Mouse (Mus musculus) G1E (cell line): ENCODE results near the gene Ticam1. TPM values are rescaled to one million over a fixed set of nuclear protein-coding genes. Genes with fewer than 3 reads are reported as not detected.

Experiments
- ATAC-seq: 2 replicates; pipeline ENCODE4 v1.8.0; 2016; ENCODE audit warnings: mild to moderate bottlenecking; ENCODE audit not compliant: insufficient number of reproducible peaks, poor library complexity, low FRiP score, severe bottlenecking; ENCODE audit errors: extremely low read depth
- DNase-seq: peaks from one replicate; pipeline ENCODE4 v3.0.0; 2012; ENCODE audit warnings: low spot score
- H3K27me3 ChIP-seq: 2 replicates; pipeline ENCODE4 v1.6.1; 2012; ENCODE audit warnings: mild to moderate bottlenecking, low read length, inconsistent platforms; ENCODE audit not compliant: insufficient read depth
- H3K36me3 ChIP-seq: replicated peaks from 2 replicates; pipeline ENCODE3; 2012; ENCODE audit warnings: mild to moderate bottlenecking, inconsistent platforms
- H3K4me1 ChIP-seq: 2 replicates; pipeline ENCODE4 v1.6.1; 2012; ENCODE audit warnings: low read depth, low read length, inconsistent platforms, mixed read lengths; ENCODE audit not compliant: insufficient read depth
- H3K4me3 ChIP-seq: 2 replicates; pipeline ENCODE4 v1.5.1; 2012; ENCODE audit warnings: low read depth, mild to moderate bottlenecking, inconsistent platforms, low read length, moderate library complexity, mixed read lengths
- H3K9me3 ChIP-seq: replicated peaks from 2 replicates; pipeline ENCODE4 v1.6.1; 2012; ENCODE audit warnings: inconsistent platforms
- CTCF ChIP-seq: IDR thresholded peaks from 2 replicates; pipeline ENCODE4 v1.5.1; 2012; ENCODE audit warnings: low read depth, low read length, inconsistent platforms, mixed read lengths
- GATA1 ChIP-seq: IDR thresholded peaks from 2 replicates; pipeline ENCODE4 v1.6.1; 2012; ENCODE audit warnings: borderline replicate concordance, low read length, inconsistent platforms, mixed read lengths
- GATA2 ChIP-seq: IDR thresholded peaks from 2 replicates; pipeline ENCODE4 v1.6.1; 2012; ENCODE audit warnings: low read depth, low read length, inconsistent platforms, borderline replicate concordance
- POLR2AphosphoS5 ChIP-seq: IDR thresholded peaks from 2 replicates; pipeline ENCODE4 v1.6.1; 2012; ENCODE audit warnings: low read depth, low read length, inconsistent platforms; ENCODE audit not compliant: insufficient replicate concordance
- TAL1 ChIP-seq: conservative IDR thresholded peaks from 2 replicates; pipeline ENCODE4 v1.6.1; 2012; ENCODE audit warnings: low read depth, low read length, inconsistent platforms, mixed read lengths
- polyA plus RNA-seq: library from polyadenylated mRNA; stranded (reverse); fragments of >175 nt; gene quantifications from 2 replicates; pipeline ENCODE4 v1.2.3, GENCODE M21; 2012
- total RNA-seq, 2 experiments: library from RNA; stranded (forward) in 1 of 2; stranded (reverse) in 1 of 2; fragments of 200-1000 nt in 1 of 2; fragments of >200 nt in 1 of 2; fragmentation: Nextera tagmentation in 1 of 2; gene quantifications; 2 replicates each; pipeline ENCODE4 v1.2.3; 2014 to 2017

The Ticam1 gene
- total and polyA plus RNA-seq, 3 experiments, result 5.7 to 15.2 (median 8.1) TPM

DNA sequence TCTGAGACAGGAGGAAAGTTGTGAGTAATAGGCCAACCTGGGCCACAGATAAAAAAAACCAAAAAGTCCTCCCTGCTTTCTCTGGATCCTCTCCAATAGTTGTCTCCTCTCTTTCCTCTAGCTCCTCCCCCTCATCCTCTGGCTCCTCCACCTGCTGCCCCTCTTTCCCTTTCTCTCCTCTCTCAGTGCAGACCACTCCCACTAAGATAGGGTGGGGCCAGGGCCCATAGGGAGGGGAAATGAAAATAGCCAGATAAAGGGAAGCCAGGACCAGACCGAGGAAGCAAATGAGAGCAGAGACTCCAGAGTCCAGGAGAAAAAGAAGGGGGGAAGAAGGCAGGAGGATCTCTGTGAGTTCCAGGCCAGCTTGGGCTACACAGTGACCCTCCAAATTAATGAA, 51.7 kb downstream of the Ticam1 start:
- ATAC-seq (no peak), DNase-seq (no peak)
- no peaks in the 10 kb centered on the region for H3K9me3 ChIP-seq
- no peaks in the 10 kb centered on the region for H3K36me3 ChIP-seq
- TF ChIP-seq POLR2AphosphoS5 (no peak), GATA1 (no peak), GATA2 (no peak), CTCF (no peak), TAL1 (no peak)
- peaks cover 18% of the 10 kb centered on the region for H3K27me3 ChIP-seq
- H3K4me3 ChIP-seq, result no peak overlapping the region
- peaks cover 7% of the 10 kb centered on the region for H3K4me1 ChIP-seq

DNA sequence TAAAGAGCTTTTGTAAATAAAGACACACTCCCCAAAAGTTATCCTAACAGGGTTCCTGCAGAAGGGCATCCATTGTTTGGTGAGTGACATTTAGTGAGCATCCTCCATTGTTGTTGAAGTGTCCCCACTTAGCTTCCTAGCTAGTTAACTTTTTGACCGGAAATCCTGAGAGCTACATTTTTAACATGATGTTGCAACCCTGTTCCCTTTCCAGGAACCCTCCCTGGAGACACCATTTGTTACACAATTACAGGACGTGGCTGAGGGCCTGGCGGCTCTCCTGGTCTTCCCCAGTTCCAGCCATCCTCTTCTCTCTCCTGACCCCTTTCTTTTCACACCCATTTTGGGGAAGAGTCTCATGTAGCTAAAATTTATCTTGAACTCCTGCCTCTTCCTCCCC, 56.8 kb downstream of the Ticam1 start:
- no peak for DNase-seq
- H3K36me3 ChIP-seq, result peaks cover 29% of the 10 kb centered on the region
- peaks cover 37% of the 10 kb centered on the region for H3K4me1 ChIP-seq
- peaks cover 4% of the 10 kb centered on the region for H3K27me3 ChIP-seq
- no peak overlapping the region for H3K4me3 ChIP-seq
- no peak for TF ChIP-seq POLR2AphosphoS5
- TF ChIP-seq TAL1, result no peak
- TF ChIP-seq GATA2, result no peak
- no peak for TF ChIP-seq GATA1
- TF ChIP-seq CTCF, result no peak
- no peaks in the 10 kb centered on the region for H3K9me3 ChIP-seq
- no peak for ATAC-seq

Other genes starting within 250 kb of the Ticam1 start
- 21.6 and 24.3 TPM in 2 replicates for gene Sh3gl1, start 240.2 kb downstream of the Ticam1 start, total RNA-seq (2014; fragmentation: Nextera tagmentation)
- gene Sh3gl1, start 240.2 kb downstream of the Ticam1 start, total RNA-seq (2017), result 28.5 and 30.1 TPM in 2 replicates
- gene Sh3gl1, start 240.2 kb downstream of the Ticam1 start, polyA plus RNA-seq, result 64.2 and 74.6 TPM in 2 replicates
- gene Chaf1a, start 236.3 kb downstream of the Ticam1 start, total RNA-seq (2014; fragmentation: Nextera tagmentation), result 31.2 and 32.9 TPM in 2 replicates
- gene Chaf1a, start 236.3 kb downstream of the Ticam1 start, total RNA-seq (2017), result 29.0 and 31.3 TPM in 2 replicates
- gene Chaf1a, start 236.3 kb downstream of the Ticam1 start, polyA plus RNA-seq, result 84.1 and 143 TPM in 2 replicates
- 9.0 and 9.3 TPM in 2 replicates for gene Ubxn6, start 201.8 kb downstream of the Ticam1 start, total RNA-seq (2014; fragmentation: Nextera tagmentation)
- 17.1 and 19.1 TPM in 2 replicates for gene Ubxn6, start 201.8 kb downstream of the Ticam1 start, total RNA-seq (2017)
- 21.2 and 21.4 TPM in 2 replicates for gene Ubxn6, start 201.8 kb downstream of the Ticam1 start, polyA plus RNA-seq
- gene Hdgfl2, start 197.2 kb downstream of the Ticam1 start, total RNA-seq (2014; fragmentation: Nextera tagmentation), result 31.1 and 37.6 TPM in 2 replicates
- 73.3 and 76.0 TPM in 2 replicates for gene Hdgfl2, start 197.2 kb downstream of the Ticam1 start, total RNA-seq (2017)
- gene Hdgfl2, start 197.2 kb downstream of the Ticam1 start, polyA plus RNA-seq, result 174 and 201 TPM in 2 replicates
- not detected in 2 replicates for gene Plin4, start 167.0 kb downstream of the Ticam1 start, total RNA-seq (2014; fragmentation: Nextera tagmentation)
- 0.05 and 0.06 TPM in 2 replicates for gene Plin4, start 167.0 kb downstream of the Ticam1 start, total RNA-seq (2017)
- gene Plin4, start 167.0 kb downstream of the Ticam1 start, polyA plus RNA-seq, result not detected in 2 replicates
- gene Plin5, start 159.2 kb downstream of the Ticam1 start, total RNA-seq (2014; fragmentation: Nextera tagmentation), result not detected in 2 replicates
- 0.06 TPM in 1 of 2 replicates, not detected in the other for gene Plin5, start 159.2 kb downstream of the Ticam1 start, total RNA-seq (2017)
- gene Plin5, start 159.2 kb downstream of the Ticam1 start, polyA plus RNA-seq, result not detected in 2 replicates
- gene Lrg1, start 154.8 kb downstream of the Ticam1 start, total RNA-seq (2014; fragmentation: Nextera tagmentation), result not detected in 2 replicates
- gene Lrg1, start 154.8 kb downstream of the Ticam1 start, total RNA-seq (2017), result not detected in 2 replicates
- gene Lrg1, start 154.8 kb downstream of the Ticam1 start, polyA plus RNA-seq, result 0.04 TPM in 1 of 2 replicates, not detected in the other
- 2.7 and 4.0 TPM in 2 replicates for gene Sema6b, start 136.4 kb downstream of the Ticam1 start, total RNA-seq (2014; fragmentation: Nextera tagmentation)
- gene Sema6b, start 136.4 kb downstream of the Ticam1 start, total RNA-seq (2017), result 3.4 and 3.6 TPM in 2 replicates
- 14.1 and 16.1 TPM in 2 replicates for gene Sema6b, start 136.4 kb downstream of the Ticam1 start, polyA plus RNA-seq
- 2.0 and 2.1 TPM in 2 replicates for gene Tnfaip8l1, start 114.3 kb downstream of the Ticam1 start, total RNA-seq (2014; fragmentation: Nextera tagmentation)
- gene Tnfaip8l1, start 114.3 kb downstream of the Ticam1 start, total RNA-seq (2017), result 2.8 and 3.2 TPM in 2 replicates
- 1.0 and 1.1 TPM in 2 replicates for gene Tnfaip8l1, start 114.3 kb downstream of the Ticam1 start, polyA plus RNA-seq
- 19.9 and 22.0 TPM in 2 replicates for gene Mydgf, start 92.9 kb downstream of the Ticam1 start, total RNA-seq (2014; fragmentation: Nextera tagmentation)
- 32.3 and 36.2 TPM in 2 replicates for gene Mydgf, start 92.9 kb downstream of the Ticam1 start, total RNA-seq (2017)
- gene Mydgf, start 92.9 kb downstream of the Ticam1 start, polyA plus RNA-seq, result 27.3 and 36.6 TPM in 2 replicates
- gene Dpp9, start 57.9 kb downstream of the Ticam1 start, total RNA-seq (2014; fragmentation: Nextera tagmentation), result 22.4 and 26.8 TPM in 2 replicates
- 13.0 and 14.4 TPM in 2 replicates for gene Dpp9, start 57.9 kb downstream of the Ticam1 start, total RNA-seq (2017)
- gene Dpp9, start 57.9 kb downstream of the Ticam1 start, polyA plus RNA-seq, result 61.8 and 62.4 TPM in 2 replicates
- 14.4 and 16.5 TPM in 2 replicates for gene Fem1a, start 20.0 kb downstream of the Ticam1 start, total RNA-seq (2014; fragmentation: Nextera tagmentation)
- gene Fem1a, start 20.0 kb downstream of the Ticam1 start, total RNA-seq (2017), result 17.8 and 18.9 TPM in 2 replicates
- gene Fem1a, start 20.0 kb downstream of the Ticam1 start, polyA plus RNA-seq, result 20.1 and 20.7 TPM in 2 replicates
- 8.1 and 12.3 TPM in 2 replicates for gene Plin3, start 16.1 kb upstream of the Ticam1 start, total RNA-seq (2014; fragmentation: Nextera tagmentation)
- 55.9 and 64.1 TPM in 2 replicates for gene Plin3, start 16.1 kb upstream of the Ticam1 start, total RNA-seq (2017)
- gene Plin3, start 16.1 kb upstream of the Ticam1 start, polyA plus RNA-seq, result 12.2 and 12.7 TPM in 2 replicates
- not detected in 2 replicates for gene Arrdc5, start 23.5 kb upstream of the Ticam1 start, total RNA-seq (2014; fragmentation: Nextera tagmentation)
- gene Arrdc5, start 23.5 kb upstream of the Ticam1 start, total RNA-seq (2017), result not detected in 2 replicates
- not detected in 2 replicates for gene Arrdc5, start 23.5 kb upstream of the Ticam1 start, polyA plus RNA-seq
- 108 and 118 TPM in 2 replicates for gene Uhrf1, start 26.5 kb upstream of the Ticam1 start, total RNA-seq (2014; fragmentation: Nextera tagmentation)
- gene Uhrf1, start 26.5 kb upstream of the Ticam1 start, total RNA-seq (2017), result 173 and 186 TPM in 2 replicates
- 193 and 196 TPM in 2 replicates for gene Uhrf1, start 26.5 kb upstream of the Ticam1 start, polyA plus RNA-seq
- gene Kdm4b, start 49.3 kb upstream of the Ticam1 start, total RNA-seq (2014; fragmentation: Nextera tagmentation), result 28.3 and 35.1 TPM in 2 replicates
- 21.5 and 24.6 TPM in 2 replicates for gene Kdm4b, start 49.3 kb upstream of the Ticam1 start, total RNA-seq (2017)
- gene Kdm4b, start 49.3 kb upstream of the Ticam1 start, polyA plus RNA-seq, result 31.1 and 32.3 TPM in 2 replicates
- 70.5 and 77.2 TPM in 2 replicates for gene Ptprs, start 199.7 kb upstream of the Ticam1 start, total RNA-seq (2014; fragmentation: Nextera tagmentation)
- 16.4 and 16.7 TPM in 2 replicates for gene Ptprs, start 199.7 kb upstream of the Ticam1 start, total RNA-seq (2017)
- gene Ptprs, start 199.7 kb upstream of the Ticam1 start, polyA plus RNA-seq, result 83.6 and 90.8 TPM in 2 replicates
- not detected in 2 replicates for gene Znrf4, start 235.6 kb upstream of the Ticam1 start, total RNA-seq (2014; fragmentation: Nextera tagmentation)
- gene Znrf4, start 235.6 kb upstream of the Ticam1 start, total RNA-seq (2017), result 0.17 TPM in 1 of 2 replicates, not detected in the other
- not detected in 2 replicates for gene Znrf4, start 235.6 kb upstream of the Ticam1 start, polyA plus RNA-seq